Mouse (Mus musculus) MEL (cell line): ENCODE measurements around the gene Gramd4. TPM values are rescaled to one million over a fixed set of nuclear protein-coding genes. Genes with fewer than 3 reads are reported as not detected.
A peak's percentile ranks its signal among the peaks of the same experiment; 100 is the strongest.

Experiments used
- DNase-seq: peaks from one replicate; pipeline ENCODE4 v3.0.0; 2011; ENCODE audit warnings: low read depth, low spot score
- H3K27ac ChIP-seq: 2 replicates; pipeline ENCODE4 v1.5.1; 2012; ENCODE audit warnings: low read depth, mild to moderate bottlenecking, control low read depth, low read length, moderate library complexity; ENCODE audit not compliant: control insufficient read depth
- H3K27me3 ChIP-seq, 2 experiments: fragments of 150-350 bp in 1 of 2; sonication (generic) in 1 of 2; 2 replicates each; pipeline ENCODE4 v1.6.1; 2012; ENCODE audit warnings: low read length in 2 of 2, mild to moderate bottlenecking in 2 of 2, improper control_type of control experiment in 1 of 2, moderate library complexity in 1 of 2; ENCODE audit not compliant: insufficient read depth in 2 of 2, control insufficient read depth in 1 of 2
- H3K36me3 ChIP-seq, 2 experiments: 2 replicates each; pipeline ENCODE4 v1.6.1; 2012 to 2014; ENCODE audit warnings: low read length in 2 of 2, improper control_type of control experiment in 1 of 2, inconsistent platforms in 1 of 2, mild to moderate bottlenecking in 1 of 2; ENCODE audit not compliant: insufficient read depth in 2 of 2, control insufficient read depth in 1 of 2
- H3K4me1 ChIP-seq, 2 experiments: fragments of 150-350 bp in 1 of 2; sonication (generic) in 1 of 2; 2 replicates each; pipeline ENCODE4 v1.6.1; 2012; ENCODE audit warnings: low read length in 2 of 2, improper control_type of control experiment in 1 of 2, mild to moderate bottlenecking in 1 of 2; ENCODE audit not compliant: insufficient read depth in 2 of 2, control insufficient read depth in 1 of 2
- H3K4me3 ChIP-seq, 2 experiments: fragments of 150-350 bp in 1 of 2; sonication (generic) in 1 of 2; 2 replicates each; pipeline ENCODE4 v1.5.1; 2012; ENCODE audit warnings: low read depth in 2 of 2, low read length in 2 of 2, mild to moderate bottlenecking in 2 of 2, moderate library complexity in 2 of 2, control low read depth in 1 of 2, improper control_type of control experiment in 1 of 2; ENCODE audit not compliant: control insufficient read depth in 1 of 2, insufficient read depth in 1 of 2
- H3K79me2 ChIP-seq: 2 replicates; pipeline ENCODE4 v1.6.1; 2012; ENCODE audit warnings: mild to moderate bottlenecking, low read length, moderate library complexity; ENCODE audit not compliant: control insufficient read depth, poor library complexity, insufficient read depth
- H3K9ac ChIP-seq: 2 replicates; pipeline ENCODE4 v1.6.1; 2012; ENCODE audit warnings: low read depth, mild to moderate bottlenecking, control low read depth, low read length, moderate library complexity; ENCODE audit not compliant: control insufficient read depth, poor library complexity, severe bottlenecking
- H3K9me3 ChIP-seq: fragments of 150-350 bp; sonication (generic); replicated peaks from 2 replicates; pipeline ENCODE4 v1.6.1; 2012; ENCODE audit warnings: mild to moderate bottlenecking, low read length, improper control_type of control experiment, moderate library complexity; ENCODE audit not compliant: insufficient read depth
- BHLHE40 ChIP-seq: IDR thresholded peaks from 2 replicates; pipeline ENCODE4 v1.6.1; 2012; ENCODE audit warnings: low read depth, mild to moderate bottlenecking, inconsistent platforms, low read length, improper control_type of control experiment, borderline replicate concordance
- CHD1 ChIP-seq: IDR thresholded peaks from 2 replicates; pipeline ENCODE4 v1.6.1; 2012; ENCODE audit warnings: low read depth, mild to moderate bottlenecking, inconsistent platforms, low read length, improper control_type of control experiment
- CTCF ChIP-seq, 3 experiments: IDR thresholded peaks in 2 of 3; conservative IDR thresholded peaks in 1 of 3; 2 replicates each; pipeline ENCODE4 v1.5.1; 2011 to 2012; ENCODE audit warnings: low read length in 3 of 3, low read depth in 2 of 3, mild to moderate bottlenecking in 2 of 3, improper control_type of control experiment in 1 of 3, inconsistent platforms in 1 of 3, mixed read lengths in 1 of 3, moderate library complexity in 1 of 3; ENCODE audit not compliant: control insufficient read depth in 1 of 3, insufficient read depth in 1 of 3, poor library complexity in 1 of 3, severe bottlenecking in 1 of 3
- ELF1 ChIP-seq: IDR thresholded peaks from 2 replicates; pipeline ENCODE4 v1.6.1; 2014; ENCODE audit warnings: low read depth, mild to moderate bottlenecking, inconsistent platforms, low read length, improper control_type of control experiment, moderate library complexity
- EP300 ChIP-seq, 2 experiments: IDR thresholded peaks; 2 replicates each; pipeline ENCODE4 v1.6.1; 2011; ENCODE audit warnings: improper control_type of control experiment in 2 of 2, low read length in 2 of 2, low read depth in 1 of 2, mild to moderate bottlenecking in 1 of 2
- GATA1 ChIP-seq: IDR thresholded peaks from 2 replicates; pipeline ENCODE4 v1.6.1; 2011; ENCODE audit warnings: low read depth, low read length, improper control_type of control experiment
- HCFC1 ChIP-seq: IDR thresholded peaks from 2 replicates; pipeline ENCODE4 v1.6.1; 2012; ENCODE audit warnings: low read depth, mild to moderate bottlenecking, inconsistent platforms, low read length, improper control_type of control experiment, moderate library complexity
- JUND ChIP-seq: IDR thresholded peaks from 2 replicates; pipeline ENCODE4 v1.6.1; 2011; ENCODE audit warnings: low read depth, mild to moderate bottlenecking, improper control_type of control experiment, low read length
- KAT2A ChIP-seq: conservative IDR thresholded peaks from 2 replicates; pipeline ENCODE4 v1.6.1; 2012; ENCODE audit warnings: low read depth, low read length, improper control_type of control experiment, inconsistent platforms
- MAFK ChIP-seq: IDR thresholded peaks from 2 replicates; pipeline ENCODE4 v1.6.1; 2011; ENCODE audit warnings: low read depth, mild to moderate bottlenecking, low read length, improper control_type of control experiment, borderline replicate concordance
- MAX ChIP-seq: IDR thresholded peaks from 2 replicates; pipeline ENCODE4 v1.6.1; 2011; ENCODE audit warnings: low read length, improper control_type of control experiment
- MAZ ChIP-seq: IDR thresholded peaks from 2 replicates; pipeline ENCODE4 v1.6.1; 2012; ENCODE audit warnings: low read depth, mild to moderate bottlenecking, inconsistent platforms, low read length, improper control_type of control experiment
- MYC ChIP-seq: IDR thresholded peaks from 2 replicates; pipeline ENCODE4 v1.6.1; 2011; ENCODE audit warnings: low read depth, mild to moderate bottlenecking, low read length, improper control_type of control experiment, moderate library complexity
- NELFE ChIP-seq: IDR thresholded peaks from 2 replicates; pipeline ENCODE4 v1.6.1; 2011; ENCODE audit warnings: low read depth, low read length, improper control_type of control experiment
- POLR2A ChIP-seq, 2 experiments: IDR thresholded peaks; 2 replicates each; pipeline ENCODE4 v1.6.1; 2011 to 2012; ENCODE audit warnings: low read length in 2 of 2, mild to moderate bottlenecking in 2 of 2, control low read depth in 1 of 2, improper control_type of control experiment in 1 of 2, low read depth in 1 of 2, moderate library complexity in 1 of 2; ENCODE audit not compliant: control insufficient read depth in 1 of 2, insufficient read depth in 1 of 2, poor library complexity in 1 of 2
- POLR2AphosphoS5 ChIP-seq: IDR thresholded peaks from 2 replicates; pipeline ENCODE4 v1.6.1; 2012; ENCODE audit warnings: low read depth, borderline replicate concordance, mild to moderate bottlenecking, inconsistent platforms, low read length, moderate library complexity, mixed read lengths
- RAD21 ChIP-seq: IDR thresholded peaks from 2 replicates; pipeline ENCODE4 v1.6.1; 2011; ENCODE audit warnings: mild to moderate bottlenecking, low read depth, low read length, improper control_type of control experiment
- RCOR1 ChIP-seq: IDR thresholded peaks from 2 replicates; pipeline ENCODE4 v1.6.1; 2012; ENCODE audit warnings: low read depth, mild to moderate bottlenecking, inconsistent platforms, low read length, improper control_type of control experiment
- SMC3 ChIP-seq: IDR thresholded peaks from 2 replicates; pipeline ENCODE4 v1.6.1; 2011; ENCODE audit warnings: low read depth, low read length, improper control_type of control experiment
- TAL1 ChIP-seq: IDR thresholded peaks from 2 replicates; pipeline ENCODE4 v1.6.1; 2012; ENCODE audit warnings: mild to moderate bottlenecking, inconsistent platforms, low read length, moderate library complexity, mixed read lengths
- USF1 ChIP-seq: IDR thresholded peaks from 2 replicates; pipeline ENCODE4 v1.6.1; 2014; ENCODE audit warnings: low read depth, mild to moderate bottlenecking, inconsistent platforms, low read length, improper control_type of control experiment, moderate library complexity
- ZKSCAN1 ChIP-seq: IDR thresholded peaks from 2 replicates; pipeline ENCODE4 v1.6.1; 2012; ENCODE audit warnings: low read depth, mild to moderate bottlenecking, inconsistent platforms, low read length, improper control_type of control experiment, moderate library complexity
- ZMIZ1 ChIP-seq: IDR thresholded peaks from 2 replicates; pipeline ENCODE4 v1.6.1; 2012; ENCODE audit warnings: low read depth, mild to moderate bottlenecking, inconsistent platforms, low read length, improper control_type of control experiment, moderate library complexity
- ZNF384 ChIP-seq: IDR thresholded peaks from 2 replicates; pipeline ENCODE4 v1.6.1; 2012; ENCODE audit warnings: low read depth, mild to moderate bottlenecking, inconsistent platforms, low read length, improper control_type of control experiment
- polyA plus RNA-seq, 2 experiments: library from polyadenylated mRNA; stranded (reverse) in 1 of 2; unstranded in 1 of 2; fragments of >175 nt in 1 of 2; fragments of >200 nt in 1 of 2; gene quantifications; 2 replicates each; pipeline versions ENCODE4 v1.2.1 to v1.2.4; 2012; ENCODE audit warnings: low replicate concordance in 2 of 2, low read depth in 1 of 2; ENCODE audit not compliant: insufficient read length in 2 of 2, insufficient read depth in 1 of 2, missing spikeins in 1 of 2
- total RNA-seq: library from RNA; depleted of rRNA; stranded (reverse); fragments of 300-350 nt; gene quantifications from 2 replicates; pipeline ENCODE4 v1.2.3, GENCODE M21; 2012

Gene Gramd4
- total and polyA plus RNA-seq, 3 experiments = 35.2 to 43.1 (median 38.0) TPM

- peaks cover 74% of the 10 kb centered on the region for H3K79me2 ChIP-seq
- H3K27ac ChIP-seq = no peak overlapping the region
- peaks cover 0 to 45% of the 10 kb centered on the region in 2 experiments; a peak in 2 of 4 replicates for H3K36me3 ChIP-seq
- H3K27me3 ChIP-seq = no peaks in the 10 kb centered on the region
- TF ChIP-seq GATA1 = no peak
- no peak for TF ChIP-seq CTCF (IDR thresholded peaks at IDR 0.05 in 2 of 3, conservative IDR thresholded peaks at IDR 0.05 in 1 of 3; ENCODE audit: control insufficient read depth in 1 of 3, insufficient read depth in 1 of 3, low read depth in 2 of 3, low read length in 3 of 3, poor library complexity in 1 of 3, severe bottlenecking in 1 of 3)
- no peak for TF ChIP-seq POLR2A (IDR thresholded peaks at IDR 0.05; ENCODE audit: control insufficient read depth in 1 of 2, insufficient read depth in 1 of 2, low read depth in 1 of 2, low read length in 2 of 2, poor library complexity in 1 of 2)
- TF ChIP-seq POLR2AphosphoS5 = no peak
- TF ChIP-seq ZNF384 = peak; percentile 81
- TF ChIP-seq MAFK = no peak
- no peak for TF ChIP-seq MAX
- peak; percentile 77 for TF ChIP-seq RCOR1
- no peak for TF ChIP-seq JUND
- no peak for TF ChIP-seq BHLHE40
- no peak for TF ChIP-seq MYC
- TF ChIP-seq, all 39 proteins: peak for 2
- H3K4me1 ChIP-seq = peaks cover 4 to 51% of the 10 kb centered on the region in 2 experiments
- H3K9me3 ChIP-seq = no peaks in the 10 kb centered on the region
- H3K4me3 ChIP-seq = no peak overlapping the region
- no peak overlapping the region for H3K9ac ChIP-seq
- no peak for DNase-seq
These were observed 4.5 kb downstream of the Gramd4 start for GRCm38 (mm10) chr15:86061848-86062481.

- Histone ChIP-seq H3K4me1 (peaks cover 4 to 65% of the 10 kb centered on the region in 2 experiments), H3K36me3 (peaks cover 0 to 53% of the 10 kb centered on the region in 2 experiments; a peak in 2 of 4 replicates), H3K9ac (no peak overlapping the region), H3K27ac (no peak overlapping the region), H3K4me3 (no peak overlapping the region), H3K9me3 (no peaks in the 10 kb centered on the region), H3K27me3 (no peaks in the 10 kb centered on the region), H3K79me2 (peaks cover 88% of the 10 kb centered on the region)
- TF ChIP-seq SMC3 = no peak
- no peak for TF ChIP-seq ZNF384
- no peak for TF ChIP-seq GATA1
- TF ChIP-seq POLR2A (IDR thresholded peaks at IDR 0.05; ENCODE audit: control insufficient read depth in 1 of 2, insufficient read depth in 1 of 2, low read depth in 1 of 2, low read length in 2 of 2, poor library complexity in 1 of 2) = no peak
- no peak for TF ChIP-seq HCFC1
- no peak for TF ChIP-seq RAD21
- no peak for TF ChIP-seq ZMIZ1
- TF ChIP-seq NELFE = no peak
- no peak for TF ChIP-seq KAT2A
- no peak for TF ChIP-seq ZKSCAN1
- no peak for TF ChIP-seq CHD1
- no peak for TF ChIP-seq JUND
- TF ChIP-seq TAL1 = no peak
- no peak for TF ChIP-seq ELF1
- TF ChIP-seq BHLHE40 = no peak
- TF ChIP-seq EP300 (IDR thresholded peaks at IDR 0.05; ENCODE audit: low read depth in 1 of 2, low read length in 2 of 2) = no peak
- TF ChIP-seq USF1 = no peak
- TF ChIP-seq MAZ = no peak
- no peak for TF ChIP-seq POLR2AphosphoS5
- no peak for DNase-seq
These were observed 6.8 kb downstream of the Gramd4 start for GRCm38 (mm10) chr15:86064191-86064849.
